Mouse (Mus musculus): ENCODE data around the gene Edn3.
A peak's percentile ranks its signal among the peaks of the same experiment; 100 is the strongest.

Gene Edn3

DNA sequence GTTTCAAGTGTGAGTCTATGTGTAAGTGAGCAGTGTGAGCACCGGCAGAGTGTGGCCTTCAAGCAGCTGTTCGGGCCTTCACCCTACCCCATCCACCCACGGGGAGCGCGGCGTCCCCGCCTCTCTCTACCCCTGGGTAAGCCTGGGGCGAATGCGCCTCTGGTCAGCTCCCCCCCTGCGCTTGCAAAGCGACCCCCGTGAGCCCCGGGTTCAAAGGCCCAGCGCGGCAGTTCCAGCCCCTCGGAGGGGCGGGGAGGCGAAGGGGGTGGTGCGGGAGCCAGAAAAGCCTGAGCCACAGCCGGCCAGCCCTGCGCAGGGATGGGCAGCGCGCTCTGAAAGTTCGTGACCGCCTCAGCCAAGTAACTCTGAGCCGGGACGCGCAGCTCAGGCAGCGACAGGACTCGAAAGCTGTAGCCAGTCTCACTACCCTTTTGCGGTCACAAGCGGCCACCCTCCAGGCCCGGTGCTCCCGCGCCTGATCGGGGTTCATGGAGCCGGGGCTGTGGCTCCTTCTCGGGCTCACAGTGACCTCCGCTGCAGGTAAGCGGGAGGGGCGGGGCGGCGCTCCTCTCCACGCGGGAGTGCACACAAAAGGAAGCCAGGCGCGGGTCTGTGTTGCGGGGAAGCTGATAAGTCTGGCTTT, at the start of gene Edn3:
Gene Edn3 (plus strand): TSS at position 141 of the 643 bp plus-strand sequence.
- DNase-seq, result no peak

- no peak for DNase-seq
Observed at GRCm38 (mm10) chr2:174712043-174712442, 48.4 kb upstream of the Edn3 start.

DNA sequence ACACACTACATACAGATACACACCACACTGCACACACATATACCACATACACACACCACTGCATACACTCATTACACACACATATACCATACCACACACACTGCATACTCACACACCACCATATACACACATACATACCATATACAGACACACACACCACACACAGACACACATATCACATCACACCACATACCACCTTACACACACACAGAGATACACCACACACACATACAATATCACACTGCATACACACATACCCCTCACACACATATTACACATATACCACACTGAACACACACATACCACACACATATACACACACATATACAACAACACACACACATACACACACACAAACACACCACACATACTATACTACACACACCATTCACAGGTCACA, 44.5 kb upstream of the Edn3 start:
- DNase-seq, result no peak

DNA sequence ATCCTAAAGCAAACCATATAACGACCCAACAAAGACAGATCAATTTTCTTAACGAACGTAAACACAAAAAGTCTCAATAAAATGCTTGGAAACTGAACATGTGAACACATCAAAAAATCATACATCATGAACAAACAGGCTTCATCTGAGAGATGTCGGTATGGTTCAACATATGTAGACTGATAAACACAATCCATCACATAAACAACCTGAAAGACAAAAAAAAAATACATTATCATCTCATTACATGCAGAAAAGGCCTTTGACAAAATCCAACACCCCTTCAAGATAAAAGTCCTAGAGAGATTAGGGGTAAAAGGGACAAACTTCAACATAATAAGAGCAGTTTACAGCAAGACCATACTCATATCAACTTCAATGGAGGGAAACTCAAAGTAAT, 42.6 kb upstream of the Edn3 start:
- no peak for DNase-seq

DNA sequence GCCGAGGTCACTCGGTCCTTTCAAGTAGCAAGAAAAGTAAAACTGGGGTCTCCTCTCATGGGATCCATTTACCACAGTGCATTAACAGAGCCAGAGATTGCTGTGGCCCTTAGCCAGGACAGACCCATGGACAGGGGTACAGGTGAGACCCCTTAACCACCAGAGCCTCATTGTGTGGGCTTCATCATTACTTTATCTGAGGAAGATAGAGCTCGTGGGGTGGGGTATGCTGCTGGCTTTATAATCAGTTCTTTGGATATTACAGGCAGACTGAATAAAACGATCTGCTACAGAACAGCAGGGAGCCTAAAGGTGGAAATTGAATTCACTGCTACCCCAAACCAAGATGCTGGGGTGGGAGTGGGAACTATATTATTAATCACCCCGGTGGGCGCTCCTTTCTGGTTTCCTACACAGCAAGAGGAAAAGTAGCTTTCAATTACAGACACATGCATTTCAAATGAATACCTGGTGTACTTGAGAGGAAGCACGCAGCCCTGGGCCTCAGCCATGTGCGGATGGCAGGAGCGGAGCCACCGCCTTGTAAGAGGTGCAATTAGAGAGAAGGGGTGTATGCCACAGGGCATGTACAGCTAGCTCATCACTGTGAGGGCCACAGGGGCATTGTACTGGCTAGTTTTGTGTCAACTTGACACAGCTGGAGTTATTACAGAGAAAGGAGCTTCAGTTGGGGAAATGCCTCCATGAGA, 33.1 kb upstream of the Edn3 start:
- DNase-seq, result no peak

DNA sequence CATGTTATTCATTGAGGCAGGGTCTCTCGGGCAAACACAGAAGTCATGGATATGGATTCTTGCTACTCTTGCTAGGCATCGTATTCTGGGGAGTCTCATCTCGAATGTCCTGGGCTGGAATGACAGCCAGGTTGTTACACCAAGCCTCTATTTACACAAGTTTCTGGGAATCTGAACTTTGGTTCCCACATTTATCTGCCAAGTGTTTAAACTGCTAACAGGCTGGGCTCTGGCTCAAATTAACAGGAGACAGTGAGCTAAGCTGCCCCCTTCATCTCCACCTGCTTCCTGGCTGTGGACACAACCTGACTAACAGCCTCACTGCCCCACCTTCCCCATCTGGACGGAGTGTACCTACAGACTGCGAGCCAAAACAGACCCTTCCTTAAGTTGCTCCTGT, 28.5 kb upstream of the Edn3 start:
- DNase-seq, result no peak

DNA sequence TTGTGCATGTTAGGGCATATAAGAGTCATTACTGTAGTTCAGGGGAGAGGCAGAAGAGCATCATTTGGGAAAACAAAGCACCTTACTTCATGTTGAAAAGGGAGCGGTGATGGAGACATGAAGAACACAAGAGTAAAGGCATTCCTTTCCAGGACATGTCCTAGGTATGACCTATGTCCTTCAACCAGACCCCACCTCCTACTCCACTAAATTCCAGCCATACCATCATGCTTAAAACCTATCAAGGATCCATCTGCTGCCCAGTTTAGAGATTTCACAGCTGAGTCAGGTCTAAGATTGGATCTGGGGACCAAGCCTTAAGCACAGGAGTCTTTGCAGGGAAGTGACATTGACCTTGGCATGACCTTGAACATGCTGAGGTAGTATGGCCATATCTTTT, 25.1 kb upstream of the Edn3 start:
- DNase-seq, result no peak

DNA sequence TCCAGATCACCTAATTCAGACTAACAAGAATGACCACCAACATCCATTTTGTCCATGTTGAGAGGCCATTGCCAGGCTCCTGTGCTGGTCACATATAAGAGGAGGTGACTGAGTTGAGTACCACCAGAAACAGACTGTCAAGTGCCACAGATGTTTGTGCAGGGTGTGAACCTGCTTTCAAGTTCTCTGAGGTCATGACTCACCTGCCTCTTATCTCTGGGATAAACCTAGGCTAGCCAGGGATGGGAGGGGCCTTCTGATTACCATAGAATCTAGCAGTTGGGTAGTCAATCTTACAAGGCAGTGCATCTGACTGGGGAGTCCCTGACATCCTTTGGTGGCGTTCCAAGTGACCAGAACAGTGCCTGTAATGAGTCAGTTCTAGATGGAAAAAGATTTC, 13.2 kb upstream of the Edn3 start:
- no peak for DNase-seq

DNA sequence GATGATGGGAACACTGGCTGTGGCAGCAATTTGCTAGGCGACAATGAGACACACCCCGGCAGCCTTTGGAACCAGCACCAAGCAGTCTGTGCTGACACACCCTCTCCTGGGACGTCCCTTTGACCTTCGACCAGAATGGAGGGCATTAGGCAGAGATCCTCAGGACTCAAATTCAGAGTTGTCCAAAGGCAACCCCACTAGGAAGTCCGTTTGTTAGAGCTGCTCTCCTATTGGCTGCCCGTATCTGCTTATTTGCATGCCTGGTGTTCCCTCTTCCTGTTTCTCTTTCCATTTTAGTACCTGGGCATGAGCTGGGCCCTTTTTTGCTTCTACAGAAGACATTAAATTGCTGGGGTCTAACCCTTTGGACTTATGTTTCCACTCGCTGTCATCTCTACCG, 12.0 kb upstream of the Edn3 start:
- no peak for DNase-seq

DNA sequence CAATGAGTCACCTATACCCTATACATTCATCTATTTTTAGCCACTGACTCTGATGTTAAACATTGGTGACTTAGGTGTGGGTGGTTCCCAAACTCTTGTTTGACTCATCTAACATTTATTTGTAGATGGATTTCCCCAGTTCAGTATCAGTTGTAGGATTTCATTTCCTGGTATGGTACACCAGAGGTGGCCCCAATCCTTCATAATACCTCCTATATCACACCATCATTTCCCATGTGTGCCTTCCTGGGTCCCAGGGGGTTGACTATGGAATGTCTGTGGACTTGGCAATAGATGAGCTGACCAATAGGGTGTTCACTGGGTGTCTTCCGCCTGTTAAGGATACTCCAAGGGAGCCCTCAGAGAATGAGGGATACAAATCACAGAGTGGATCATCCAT, 7.2 kb upstream of the Edn3 start:
- DNase-seq, result no peak

GRCm38 (mm10) chr2:174754231-174754630, 6.2 kb upstream of the Edn3 start:
- no peak for DNase-seq

DNA sequence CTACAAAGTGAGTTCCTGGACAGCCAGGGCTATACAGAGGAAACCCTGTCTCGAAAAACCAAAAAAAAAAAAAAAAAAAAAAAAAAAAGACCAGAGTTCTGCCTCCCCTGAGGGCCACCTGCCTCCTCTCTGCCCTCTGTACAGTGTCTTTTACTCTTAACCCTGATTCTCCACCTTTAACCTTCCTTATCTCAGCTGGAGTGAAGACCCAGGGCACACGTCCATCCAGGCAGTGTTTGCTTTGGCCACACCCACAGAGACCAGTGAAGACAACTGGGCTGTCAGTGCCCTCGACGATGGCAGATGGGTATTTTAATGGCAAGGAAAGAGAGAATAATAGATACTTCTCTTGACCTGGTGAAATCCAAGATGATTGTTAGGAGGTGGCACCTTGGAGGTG, 1.2 kb upstream of the Edn3 start:
- no peak for DNase-seq

GRCm38 (mm10) chr2:174761452-174762101, 1.2 kb downstream of the Edn3 start:
- no peak for DNase-seq

- no peak for DNase-seq
Observed at GRCm38 (mm10) chr2:174762310-174762709, 1.9 kb downstream of the Edn3 start.

DNA sequence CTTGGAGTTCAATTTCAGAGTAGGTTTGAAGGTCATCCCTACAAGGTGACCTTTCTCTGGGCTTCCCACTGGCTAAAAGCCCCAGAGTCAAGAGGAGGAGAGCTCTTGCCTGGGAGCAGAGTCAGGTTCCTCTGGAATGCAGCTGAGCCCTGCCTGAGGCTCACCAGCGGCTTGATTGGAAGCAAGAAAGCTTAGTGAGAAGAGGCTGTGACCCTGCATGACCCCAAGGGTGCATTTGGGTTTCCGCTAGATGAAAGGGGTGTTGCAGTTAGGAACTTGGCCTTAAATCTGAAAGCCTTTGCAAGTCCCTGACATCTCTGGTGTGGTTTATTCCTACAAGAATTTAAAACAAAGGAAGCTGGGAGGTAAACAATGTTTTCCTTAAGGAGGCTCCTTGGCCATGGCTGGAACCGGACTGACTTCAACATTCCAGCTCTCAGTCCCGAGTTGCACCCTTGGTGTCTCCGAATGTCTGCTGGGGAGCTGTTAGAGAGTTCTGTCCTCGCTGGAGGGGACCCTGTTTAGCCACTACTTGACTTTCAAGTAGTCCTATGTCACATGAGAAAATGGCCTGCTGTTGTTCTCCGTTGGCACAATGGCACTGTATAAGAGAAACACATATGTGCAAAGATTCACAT, 8.6 kb downstream of the Edn3 start:
- DNase-seq, result no peak

DNA sequence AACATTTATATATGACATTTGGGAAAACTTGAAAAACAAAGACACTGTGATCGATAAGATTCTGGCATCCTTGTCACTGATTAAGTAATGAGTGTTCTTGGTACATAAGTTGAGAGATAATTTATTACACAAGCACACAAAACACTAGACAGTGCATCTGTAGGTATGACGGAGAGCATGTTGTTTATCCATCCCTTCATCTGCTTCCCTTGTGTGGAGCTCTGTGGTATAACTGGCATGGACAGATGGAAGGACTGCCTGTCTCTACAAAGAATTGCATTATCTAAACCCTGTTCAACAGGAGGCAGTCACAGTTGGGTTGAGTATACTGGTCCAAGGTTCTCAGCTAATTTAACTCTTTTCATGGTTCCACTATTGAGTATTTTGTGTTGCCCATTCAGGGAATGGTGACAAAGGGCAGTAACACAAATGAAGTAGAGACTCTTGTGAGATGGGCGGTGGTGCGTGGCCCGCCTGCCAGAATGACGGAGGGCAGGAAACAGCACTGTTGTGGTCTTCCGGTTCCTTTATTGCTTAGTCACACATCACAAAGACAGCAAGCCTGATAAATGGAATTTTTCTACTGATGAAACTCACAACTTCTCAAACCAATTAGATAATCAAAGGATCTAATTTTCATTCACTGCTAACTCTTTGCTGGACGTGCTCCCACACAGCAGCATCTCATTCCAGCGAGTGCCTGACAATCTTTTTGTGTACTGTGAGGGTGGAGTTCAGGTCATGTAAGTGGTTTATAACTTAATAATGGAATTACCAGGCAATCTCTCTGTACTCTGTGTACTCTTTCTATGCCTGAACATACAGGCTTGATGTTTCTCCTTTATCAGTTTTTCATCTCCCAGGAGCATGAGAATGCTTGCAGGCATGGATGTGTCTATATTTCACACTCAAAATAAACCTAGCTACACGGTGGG, 14.0 kb downstream of the Edn3 start:
- DNase-seq, result no peak

- DNase-seq, result no peak
Observed at GRCm38 (mm10) chr2:174782016-174782415, 21.6 kb downstream of the Edn3 start.

- DNase-seq, result no peak
Observed at GRCm38 (mm10) chr2:174782880-174783279, 22.5 kb downstream of the Edn3 start.

GRCm38 (mm10) chr2:174788830-174789229, 28.4 kb downstream of the Edn3 start:
- DNase-seq, result no peak

GRCm38 (mm10) chr2:174792436-174793125, 32.2 kb downstream of the Edn3 start:
- DNase-seq, result peak; percentile 12 to 34

DNA sequence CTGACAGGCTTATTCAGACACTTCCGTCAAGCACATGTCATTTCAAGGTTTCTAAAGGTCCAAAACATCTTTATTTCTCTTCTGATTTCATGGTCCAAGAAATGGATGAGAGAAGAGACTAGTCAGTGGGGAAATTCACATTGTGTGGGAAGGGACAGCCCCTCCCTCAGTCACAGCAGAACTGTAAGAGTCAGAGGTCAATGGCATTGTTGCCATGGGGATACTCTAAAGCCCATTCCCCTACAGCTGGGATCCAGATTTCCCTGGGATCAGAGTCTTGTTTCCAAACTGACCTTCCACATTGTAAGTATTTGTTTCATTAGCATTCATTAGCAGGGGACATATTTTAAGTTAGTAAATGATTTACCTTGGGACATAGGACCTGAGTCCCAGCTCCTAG, 32.8 kb downstream of the Edn3 start:
- DNase-seq, result no peak

GRCm38 (mm10) chr2:174796998-174797397, 36.6 kb downstream of the Edn3 start:
- no peak for DNase-seq

Data from cerebellum, postnatal 36 days (tissue).